ENCODE assay signal across 28 mouse cellular contexts in genomic region chr12:100088026-100088425, GRCm38 (mm10). TPM values are rescaled to one million over a fixed set of nuclear protein-coding genes. Genes with fewer than 3 reads are reported as not detected.
A peak's percentile ranks its signal among the peaks of the same experiment; 100 is the strongest.
DNase-seq lines count a peak whose midpoint lies in the region; ATAC-seq and TF ChIP-seq lines count a peak whose summit lies in the region.
"Had no signal": no experiment of that assay in that cellular context is flagged by ENCODE, and none has a peak within 500 bp of the region (broad histone marks: within the 10 kb centered on the region; RNA-seq: fewer than 3 reads in every experiment).

No protein-coding gene starts in this region.

- H3K27me3 ChIP-seq in cerebellum, adult 2 months (ENCODE audit: control insufficient read depth, insufficient read depth, low read length), result no peaks in the 10 kb centered on the region
- peaks cover 5% of the 10 kb centered on the region; the same call in 1 of the 2 replicates for H3K27me3 ChIP-seq in heart, embryonic 10.5 days (ENCODE audit: insufficient read depth, poor library complexity, severe bottlenecking)
- no peaks in the 10 kb centered on the region for H3K27me3 ChIP-seq in midbrain, embryonic 11.5 days (ENCODE audit: control insufficient read depth, insufficient read depth, low read length)
- H3K27me3 ChIP-seq in midbrain, embryonic 16.5 days (ENCODE audit: control insufficient read depth, insufficient read depth, low read depth, low read length), result no peaks in the 10 kb centered on the region
- H3K27me3 ChIP-seq: CH12.LX; embryonic facial prominence, embryonic 12.5 days; embryonic facial prominence, embryonic 15.5 days; forebrain, embryonic 12.5 days had no signal

- H3K9ac ChIP-seq in midbrain, embryonic 11.5 days (ENCODE audit: low read length), result no peak overlapping the region
- no peak overlapping the region for H3K9ac ChIP-seq in midbrain, embryonic 16.5 days (ENCODE audit: low read depth, low read length)
- H3K9ac ChIP-seq: embryonic facial prominence, embryonic 12.5 days; embryonic facial prominence, embryonic 15.5 days; forebrain, embryonic 12.5 days had no signal

- TF ChIP-seq CTCF in cerebellum, adult 2 months (IDR thresholded peaks at IDR 0.05; ENCODE audit: borderline replicate concordance, insufficient read depth, low read depth, low read length), result no peak

- DNase-seq in adrenal gland, postnatal 10 days, result peak; percentile 30
- DNase-seq in adrenal gland, adult 18-20 months (ENCODE audit: low spot score in 2 of 2), result no peak
- DNase-seq in cerebellum, postnatal 10 days, result peak; percentile 28 to 45
- no peak for DNase-seq in cerebellum, adult 2 months
- peak; percentile 88 for DNase-seq in heart, adult 11 months
- no peak for DNase-seq in heart, embryonic 10.5 days (ENCODE audit: low spot score)
- peak; percentile 73 for DNase-seq in midbrain, embryonic 11.5 days (ENCODE audit: low spot score, missing footprints)
- DNase-seq: adrenal gland, postnatal 25 days; B cell, adult 2 months; cerebellum, adult 11 months; cerebellum, adult 18-20 months; cerebellum, adult 9-10 months; cerebellum, postnatal 14 days; cerebellum, postnatal 36 days; embryo, embryonic 11 days had no signal

- ATAC-seq in midbrain, embryonic 11.5 days (ENCODE audit: low FRiP score), result no peak
- no peak for ATAC-seq in midbrain, embryonic 16.5 days
- ATAC-seq: activated CD4-positive, CD25-positive, alpha-beta regulatory T cell, adult 4 months; CD4-positive, CD25-positive, alpha-beta regulatory T cell, adult 4 months; forebrain, embryonic 14.5 days; forebrain, embryonic 16.5 days; Patski had no signal

- TF ChIP-seq POLR2A in cerebellum, adult 2 months (IDR thresholded peaks at IDR 0.05; ENCODE audit: borderline replicate concordance, insufficient read depth, low read length), result no peak

- no peaks in the 10 kb centered on the region for H3K9me3 ChIP-seq in heart, embryonic 10.5 days
- H3K9me3 ChIP-seq in midbrain, embryonic 11.5 days (ENCODE audit: control insufficient read depth, low read length), result no peaks in the 10 kb centered on the region
- H3K9me3 ChIP-seq in midbrain, embryonic 16.5 days (replicated peaks; ENCODE audit: control insufficient read depth, low read length, poor library complexity, severe bottlenecking), result no peaks in the 10 kb centered on the region
- H3K9me3 ChIP-seq: embryonic facial prominence, embryonic 12.5 days; embryonic facial prominence, embryonic 15.5 days; forebrain, embryonic 10.5 days; forebrain, embryonic 12.5 days had no signal

- H3K4me3 ChIP-seq in cerebellum, adult 2 months (replicated peaks; ENCODE audit: insufficient read depth, low read depth, low read length), result no peak overlapping the region
- no peak overlapping the region for H3K4me3 ChIP-seq in heart, embryonic 10.5 days
- no peak overlapping the region for H3K4me3 ChIP-seq in midbrain, embryonic 11.5 days (ENCODE audit: low read depth, low read length)
- no peak overlapping the region for H3K4me3 ChIP-seq in midbrain, embryonic 16.5 days (ENCODE audit: low read depth, low read length)
- H3K4me3 ChIP-seq: embryonic facial prominence, embryonic 12.5 days; embryonic facial prominence, embryonic 15.5 days; erythroblast, embryonic 14.5 days; forebrain, embryonic 10.5 days; forebrain, embryonic 12.5 days had no signal

- no peaks in the 10 kb centered on the region for H3K4me1 ChIP-seq in cerebellum, adult 2 months (ENCODE audit: control insufficient read depth, insufficient read depth, low read length)
- H3K4me1 ChIP-seq in heart, embryonic 10.5 days, result peaks cover 11% of the 10 kb centered on the region; the same call in 1 of the 2 replicates
- H3K4me1 ChIP-seq in midbrain, embryonic 11.5 days (ENCODE audit: control insufficient read depth, insufficient read depth, low read length), result no peaks in the 10 kb centered on the region
- no peaks in the 10 kb centered on the region for H3K4me1 ChIP-seq in midbrain, embryonic 16.5 days (ENCODE audit: control insufficient read depth, insufficient read depth, low read length)
- H3K4me1 ChIP-seq: embryonic facial prominence, embryonic 15.5 days had no signal

- no peak overlapping the region for H3K27ac ChIP-seq in cerebellum, adult 2 months (ENCODE audit: insufficient read depth, low read length)
- H3K27ac ChIP-seq in heart, embryonic 10.5 days, result no peak overlapping the region
- H3K27ac ChIP-seq in midbrain, embryonic 11.5 days (ENCODE audit: low read depth, low read length), result no peak overlapping the region
- H3K27ac ChIP-seq in midbrain, embryonic 16.5 days (ENCODE audit: low read length), result no peak overlapping the region
- H3K27ac ChIP-seq: embryonic facial prominence, embryonic 12.5 days; embryonic facial prominence, embryonic 15.5 days; forebrain, embryonic 10.5 days; forebrain, embryonic 12.5 days had no signal

- WGBS in cerebellum, adult 2 months, result 32% methylated on average over 3 of the region's 3 CpGs
- WGBS in heart, embryonic 10.5 days, result 78% methylated on average over 3 of the region's 3 CpGs
- WGBS in midbrain, embryonic 11.5 days, result 89% methylated on average over 3 of the region's 3 CpGs
- WGBS in midbrain, embryonic 16.5 days, result 89% methylated on average over 3 of the region's 3 CpGs

- H3K36me3 ChIP-seq in heart, embryonic 10.5 days, result no peaks in the 10 kb centered on the region
- no peaks in the 10 kb centered on the region for H3K36me3 ChIP-seq in midbrain, embryonic 11.5 days (ENCODE audit: control insufficient read depth, insufficient read depth, low read length)
- no peaks in the 10 kb centered on the region for H3K36me3 ChIP-seq in midbrain, embryonic 16.5 days (ENCODE audit: control insufficient read depth, insufficient read depth, low read length)
- H3K36me3 ChIP-seq: embryonic facial prominence, embryonic 12.5 days; embryonic facial prominence, embryonic 15.5 days; forebrain, embryonic 10.5 days; forebrain, embryonic 12.5 days; G1E had no signal

- H3K4me2 ChIP-seq in midbrain, embryonic 11.5 days, result no peak overlapping the region
- no peak overlapping the region for H3K4me2 ChIP-seq in midbrain, embryonic 16.5 days (ENCODE audit: low read length)
- H3K4me2 ChIP-seq: embryonic facial prominence, embryonic 12.5 days; embryonic facial prominence, embryonic 15.5 days; forebrain, embryonic 12.5 days had no signal

RNA-seq across cellular contexts. Expression of gene Psmc1, which starts 21.9 kb away (rescaled TPM):
- total RNA-seq in adrenal gland, postnatal 10 days (2021), result 100 to 1,000 TPM; 167 to 169 TPM
- 100 to 1,000 TPM; 185 to 265 TPM for total RNA-seq in adrenal gland, adult 18-20 months (2021)
- 163 and 177 TPM in 2 replicates for polyA plus RNA-seq in cerebellum, adult 2 months (2012; rRNA removed)
- 278 and 309 TPM in 2 replicates for polyA plus RNA-seq in heart, embryonic 10.5 days (2016; fragmentation: Nextera tagmentation; extraction: Ambion mirVana)
- 448 and 451 TPM in 2 replicates for polyA plus RNA-seq in midbrain, embryonic 11.5 days (2014; fragmentation: Nextera tagmentation; extraction: Ambion mirVana)
- polyA plus RNA-seq in midbrain, embryonic 16.5 days (2015; fragmentation: Nextera tagmentation; extraction: Ambion mirVana), result 270 and 286 TPM in 2 replicates

Comparison
In these comparisons a context has a peak if more than half of its experiments do, and no peak if none do; other contexts are left out.
1. DNase-seq: peak in adrenal gland, postnatal 10 days (single experiment), cerebellum, postnatal 10 days (2 of 2), heart, adult 11 months (single experiment) and midbrain, embryonic 11.5 days (single experiment); none in adrenal gland, adult 18-20 months (0 of 2), cerebellum, adult 2 months (0 of 2) and heart, embryonic 10.5 days (single experiment).